Mouse (Mus musculus): ENCODE measurements around the gene 2510002D24Rik. TPM values are rescaled to one million over a fixed set of nuclear protein-coding genes. Genes with fewer than 3 reads are reported as not detected.
A peak's percentile ranks its signal among the peaks of the same experiment; 100 is the strongest.
"Not testable (repeated sequence)": the region's sequence is repeated elsewhere in the genome, so short reads cannot be mapped to it uniquely, and the experiment has no call there.

2510002D24Rik gene
- polyA plus RNA-seq, 1 experiment from 2014 or later, result 35.6 TPM

DNA sequence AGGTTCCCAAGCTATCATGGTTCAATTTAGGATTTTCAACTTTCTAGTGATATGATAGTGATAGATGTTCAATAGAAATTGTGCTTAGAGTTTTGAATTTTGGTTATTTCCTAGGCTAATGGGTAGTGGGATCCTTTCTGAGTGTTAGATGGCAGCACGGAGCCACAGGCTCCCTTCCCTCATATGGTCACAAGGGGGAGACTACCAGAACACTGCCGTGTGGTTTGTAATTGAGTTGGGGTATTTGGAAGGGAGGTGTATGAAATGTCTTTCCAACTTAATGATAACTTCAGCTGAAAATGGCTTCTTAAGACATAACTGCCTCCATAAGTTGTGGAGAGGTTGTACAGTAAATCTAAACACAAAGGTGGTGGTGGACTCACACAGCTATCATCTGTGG lies 2.9 kb upstream of the 2510002D24Rik start:
- no peak overlapping the region for H3K4me2 ChIP-seq
- H3K4me1 ChIP-seq (ENCODE audit: control insufficient read depth, insufficient read depth, low read length), result no peaks in the 10 kb centered on the region
- H3K9me3 ChIP-seq (replicated peaks; ENCODE audit: control insufficient read depth, low read length), result no peaks in the 10 kb centered on the region
- no peak overlapping the region for H3K27ac ChIP-seq (ENCODE audit: low read depth, low read length)
- H3K4me3 ChIP-seq (ENCODE audit: low read depth, low read length), result no peak overlapping the region
- ATAC-seq (replicated peaks; ENCODE audit: insufficient number of reproducible peaks, low FRiP score, low TSS enrichment), result no peak
- H3K36me3 ChIP-seq (ENCODE audit: control insufficient read depth, insufficient read depth, low read length), result peaks cover 12% of the 10 kb centered on the region
- WGBS (ENCODE audit: insufficient replicate concordance), result 67% methylated on average over 2 of the region's 2 CpGs
- H3K27me3 ChIP-seq (ENCODE audit: control insufficient read depth, insufficient read depth, low read length), result no peaks in the 10 kb centered on the region
- H3K9ac ChIP-seq (ENCODE audit: low read depth, low read length), result no peak overlapping the region

DNA sequence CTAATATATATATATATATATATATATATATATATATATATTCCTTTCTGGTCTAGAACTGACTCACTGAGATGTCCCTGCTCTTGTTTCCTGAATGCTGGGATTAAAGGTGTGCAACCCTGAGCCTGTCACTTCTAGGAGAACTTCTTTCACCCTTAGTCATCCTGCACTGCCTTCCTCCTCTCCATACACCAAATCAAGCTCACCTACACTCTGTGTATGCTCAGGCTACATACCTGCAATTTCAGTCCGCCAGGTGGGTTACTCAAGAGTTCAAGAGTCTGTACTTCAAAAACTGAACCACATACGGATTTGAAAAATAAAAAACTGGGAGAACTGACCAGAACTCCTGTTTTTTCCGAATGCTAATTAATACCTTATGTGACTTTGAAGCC lies 308 bp upstream of the 2510002D24Rik start:
- WGBS (ENCODE audit: insufficient replicate concordance), result 24% methylated on average over 3 of the region's 3 CpGs
- H3K4me3 ChIP-seq (ENCODE audit: low read depth, low read length), result peak overlapping the region; percentile 97
- H3K9me3 ChIP-seq (replicated peaks; ENCODE audit: control insufficient read depth, low read length), result no peaks in the 10 kb centered on the region
- peaks cover 5% of the 10 kb centered on the region; the same call in 1 of the 2 replicates for H3K36me3 ChIP-seq (ENCODE audit: control insufficient read depth, insufficient read depth, low read length)
- H3K4me1 ChIP-seq (ENCODE audit: control insufficient read depth, insufficient read depth, low read length), result no peaks in the 10 kb centered on the region
- H3K4me2 ChIP-seq, result peak overlapping the region; percentile 70
- no peak overlapping the region for H3K27ac ChIP-seq (ENCODE audit: low read depth, low read length)
- peak overlapping the region; percentile 93; the same call in 1 of the 2 replicates for H3K9ac ChIP-seq (ENCODE audit: low read depth, low read length)
- ATAC-seq (replicated peaks; ENCODE audit: insufficient number of reproducible peaks, low FRiP score, low TSS enrichment), result no peak
- H3K27me3 ChIP-seq (ENCODE audit: control insufficient read depth, insufficient read depth, low read length), result no peaks in the 10 kb centered on the region

DNA sequence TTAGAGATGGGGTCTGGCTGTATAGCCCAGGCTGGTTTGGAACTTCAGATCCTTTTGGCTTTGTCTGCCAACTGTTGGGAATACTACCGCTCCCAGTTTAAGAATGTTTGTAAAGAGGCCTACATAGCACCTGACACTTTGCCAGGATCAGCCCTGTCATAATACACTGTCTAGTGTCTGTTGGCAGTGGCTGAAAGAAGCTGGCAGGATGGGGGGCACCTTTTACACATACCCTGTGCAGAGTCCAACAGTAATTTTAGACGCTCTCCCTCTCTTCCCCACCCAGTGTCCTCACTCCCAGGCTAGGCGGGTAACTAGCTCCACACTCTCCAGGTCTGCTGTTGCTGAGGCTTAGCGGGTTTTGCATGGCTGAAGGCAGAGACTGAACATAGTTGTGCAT lies 2.0 kb downstream of the 2510002D24Rik start:
- no peak for ATAC-seq (replicated peaks; ENCODE audit: insufficient number of reproducible peaks, low FRiP score, low TSS enrichment)
- Histone ChIP-seq H3K27ac (ENCODE audit: low read depth, low read length) (no peak overlapping the region), H3K4me2 (no peak overlapping the region), H3K4me1 (ENCODE audit: control insufficient read depth, insufficient read depth, low read length) (no peaks in the 10 kb centered on the region), H3K27me3 (ENCODE audit: control insufficient read depth, insufficient read depth, low read length) (no peaks in the 10 kb centered on the region), H3K9ac (ENCODE audit: low read depth, low read length) (no peak overlapping the region), H3K4me3 (ENCODE audit: low read depth, low read length) (no peak overlapping the region), H3K9me3 (replicated peaks; ENCODE audit: control insufficient read depth, low read length) (no peaks in the 10 kb centered on the region), H3K36me3 (ENCODE audit: control insufficient read depth, insufficient read depth, low read length) (no peaks in the 10 kb centered on the region)
- 96% methylated on average over 4 of the region's 4 CpGs for WGBS (ENCODE audit: insufficient replicate concordance)

DNA sequence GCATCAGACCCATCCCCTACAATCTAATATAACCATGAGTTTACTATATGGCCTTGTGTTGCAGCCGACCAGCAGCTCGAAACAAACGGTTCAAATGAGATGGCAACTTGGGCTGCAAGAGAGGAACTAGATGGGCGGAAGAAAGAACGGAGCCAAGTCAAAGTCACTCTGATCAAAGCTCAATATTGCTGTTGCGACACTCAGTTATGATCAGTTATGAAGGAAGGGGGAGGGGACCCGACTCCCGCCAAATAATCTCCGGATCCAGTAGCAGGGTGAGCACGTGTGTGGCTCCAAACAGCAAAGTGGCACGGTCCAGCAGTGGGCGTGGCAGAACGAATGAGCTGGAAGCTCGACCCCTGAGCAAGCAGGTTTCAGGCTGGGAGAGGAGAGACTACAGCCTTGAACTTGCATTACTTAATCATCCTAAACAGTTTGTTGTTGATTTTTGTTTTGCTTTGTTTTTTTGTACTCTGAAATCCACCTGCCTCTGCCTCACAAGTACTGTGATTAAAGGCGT lies 10.0 kb downstream of the 2510002D24Rik start:
- ATAC-seq (replicated peaks; ENCODE audit: insufficient number of reproducible peaks, low FRiP score, low TSS enrichment), result no peak
- 87% methylated on average over 15 of the region's 15 CpGs for WGBS (ENCODE audit: insufficient replicate concordance)
- H3K36me3 ChIP-seq (ENCODE audit: control insufficient read depth, insufficient read depth, low read length), result no peaks in the 10 kb centered on the region
- H3K4me2 ChIP-seq, result no peak overlapping the region
- H3K4me1 ChIP-seq (ENCODE audit: control insufficient read depth, insufficient read depth, low read length), result no peaks in the 10 kb centered on the region
- H3K27me3 ChIP-seq (ENCODE audit: control insufficient read depth, insufficient read depth, low read length), result no peaks in the 10 kb centered on the region
- no peak overlapping the region for H3K4me3 ChIP-seq (ENCODE audit: low read depth, low read length)
- no peak overlapping the region for H3K9ac ChIP-seq (ENCODE audit: low read depth, low read length)
- no peak overlapping the region for H3K27ac ChIP-seq (ENCODE audit: low read depth, low read length)
- no peaks in the 10 kb centered on the region for H3K9me3 ChIP-seq (replicated peaks; ENCODE audit: control insufficient read depth, low read length)

DNA sequence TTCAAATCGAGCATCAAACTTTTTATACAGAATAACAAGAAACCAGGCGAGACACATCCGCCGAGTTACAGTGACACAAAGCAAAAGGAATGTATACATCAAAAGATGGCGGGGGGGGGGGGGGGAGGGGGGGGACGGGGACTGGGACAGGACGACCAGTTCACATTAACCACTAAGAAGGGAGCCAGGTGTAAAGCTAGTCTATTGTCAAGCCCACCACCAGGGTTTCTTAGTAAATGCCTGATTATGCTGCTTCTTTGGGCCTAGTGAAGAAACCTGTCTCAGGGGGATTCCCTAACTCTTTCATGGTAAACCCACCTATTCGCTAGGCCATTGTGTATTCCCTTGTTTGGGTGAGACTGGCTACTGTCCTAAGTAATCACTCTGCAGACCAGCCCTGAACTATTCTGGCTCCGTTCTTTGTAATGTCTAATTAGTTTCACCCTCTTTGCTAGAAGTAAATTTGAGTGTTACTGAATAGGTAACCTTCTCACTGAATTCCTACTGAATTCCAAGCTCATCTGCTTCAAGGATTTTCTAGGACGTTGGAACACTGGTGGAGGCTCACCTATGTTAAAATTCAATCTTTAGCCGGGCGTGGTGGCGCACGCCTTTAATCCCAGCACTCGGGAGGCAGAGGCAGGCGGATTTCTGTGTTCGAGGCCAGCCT lies 13.3 kb downstream of the 2510002D24Rik start:
- H3K36me3 ChIP-seq (ENCODE audit: control insufficient read depth, insufficient read depth, low read length); ATAC-seq (replicated peaks; ENCODE audit: insufficient number of reproducible peaks, low FRiP score, low TSS enrichment); H3K9me3 ChIP-seq (replicated peaks; ENCODE audit: control insufficient read depth, low read length); H3K4me3 ChIP-seq (ENCODE audit: low read depth, low read length); H3K4me1 ChIP-seq (ENCODE audit: control insufficient read depth, insufficient read depth, low read length); H3K9ac ChIP-seq (ENCODE audit: low read depth, low read length); H3K27me3 ChIP-seq (ENCODE audit: control insufficient read depth, insufficient read depth, low read length); H3K4me2 ChIP-seq; H3K27ac ChIP-seq (ENCODE audit: low read depth, low read length): not testable (repeated sequence)
- WGBS (ENCODE audit: insufficient replicate concordance), result 87% methylated on average over 15 of the region's 17 CpGs

DNA sequence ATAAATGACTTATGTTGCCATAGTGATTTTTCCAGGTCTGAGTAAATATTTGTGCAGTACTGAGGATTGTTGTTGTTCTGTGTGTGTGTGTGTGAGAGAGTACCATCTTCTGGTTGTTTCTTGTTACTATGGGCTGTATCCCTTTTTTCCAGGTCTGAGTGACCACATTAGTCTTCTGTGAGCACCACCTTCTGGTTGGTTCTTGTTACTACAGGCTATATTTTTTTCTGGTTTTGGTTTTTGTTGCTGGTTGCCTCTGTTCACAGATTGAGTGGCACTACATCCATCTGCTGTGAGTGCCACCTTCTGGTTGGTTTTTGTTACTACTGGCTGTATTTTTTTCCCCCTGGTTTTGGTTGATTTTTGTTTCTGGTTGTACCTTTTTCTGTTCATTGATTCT lies 22.2 kb downstream of the 2510002D24Rik start:
- Histone ChIP-seq H3K4me3 (ENCODE audit: low read depth, low read length) (no peak overlapping the region), H3K9me3 (replicated peaks; ENCODE audit: control insufficient read depth, low read length) (no peaks in the 10 kb centered on the region), H3K27ac (ENCODE audit: low read depth, low read length) (no peak overlapping the region), H3K4me2 (no peak overlapping the region), H3K27me3 (ENCODE audit: control insufficient read depth, insufficient read depth, low read length) (no peaks in the 10 kb centered on the region), H3K36me3 (ENCODE audit: control insufficient read depth, insufficient read depth, low read length) (no peaks in the 10 kb centered on the region), H3K4me1 (ENCODE audit: control insufficient read depth, insufficient read depth, low read length) (no peaks in the 10 kb centered on the region), H3K9ac (ENCODE audit: low read depth, low read length) (no peak overlapping the region)
- ATAC-seq (replicated peaks; ENCODE audit: insufficient number of reproducible peaks, low FRiP score, low TSS enrichment), result no peak

DNA sequence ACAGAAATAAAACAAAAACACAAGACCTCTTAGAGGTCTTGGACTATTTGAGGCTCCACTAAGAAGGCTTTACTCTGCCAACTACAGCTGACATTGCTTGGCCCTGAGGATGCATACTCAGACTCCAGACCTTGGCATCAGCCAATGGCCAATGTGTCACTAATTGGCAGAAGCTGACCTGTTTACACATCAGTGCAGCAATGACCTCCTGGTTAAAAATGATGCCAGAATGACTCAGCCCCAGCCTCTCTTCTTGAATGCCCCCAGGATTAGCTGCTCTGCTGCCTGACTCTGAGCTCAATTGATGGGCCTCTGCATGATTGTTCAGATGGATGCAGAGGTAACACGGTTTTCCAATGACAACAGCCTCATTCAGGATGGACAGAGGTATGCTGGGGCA lies 23.8 kb downstream of the 2510002D24Rik start:
- Histone ChIP-seq H3K4me3 (ENCODE audit: low read depth, low read length) (no peak overlapping the region), H3K27ac (ENCODE audit: low read depth, low read length) (no peak overlapping the region), H3K36me3 (ENCODE audit: control insufficient read depth, insufficient read depth, low read length) (no peaks in the 10 kb centered on the region), H3K9ac (ENCODE audit: low read depth, low read length) (no peak overlapping the region), H3K4me1 (ENCODE audit: control insufficient read depth, insufficient read depth, low read length) (no peaks in the 10 kb centered on the region), H3K27me3 (ENCODE audit: control insufficient read depth, insufficient read depth, low read length) (no peaks in the 10 kb centered on the region), H3K4me2 (no peak overlapping the region), H3K9me3 (replicated peaks; ENCODE audit: control insufficient read depth, low read length) (no peaks in the 10 kb centered on the region)
- no peak for ATAC-seq (replicated peaks; ENCODE audit: insufficient number of reproducible peaks, low FRiP score, low TSS enrichment)
- whole genome bisulfite sequencing (ENCODE audit: insufficient replicate concordance), result 75% methylated on average over 1 of the region's 1 CpGs

DNA sequence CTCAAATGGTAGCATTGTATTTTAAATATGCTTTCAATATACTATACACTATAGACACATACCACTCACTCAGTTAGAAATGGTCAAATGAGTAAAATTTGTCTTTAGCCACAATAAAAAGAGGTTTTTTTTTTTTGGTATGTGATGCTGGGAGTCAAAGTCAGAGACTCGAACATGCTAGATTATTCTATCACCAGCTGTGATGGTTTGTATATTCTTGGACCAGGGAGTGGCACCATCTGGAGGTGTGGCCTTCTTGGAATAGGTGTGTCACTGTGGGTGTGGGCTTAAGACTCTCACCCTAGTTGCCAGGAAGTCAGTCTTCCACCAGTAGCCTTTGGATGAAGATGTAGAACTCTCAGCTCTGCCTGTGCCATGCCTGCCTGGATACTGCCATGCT lies 34.1 kb downstream of the 2510002D24Rik start:
- ATAC-seq (replicated peaks; ENCODE audit: insufficient number of reproducible peaks, low FRiP score, low TSS enrichment); H3K4me2 ChIP-seq; H3K9ac ChIP-seq (ENCODE audit: low read depth, low read length); H3K4me1 ChIP-seq (ENCODE audit: control insufficient read depth, insufficient read depth, low read length); H3K27me3 ChIP-seq (ENCODE audit: control insufficient read depth, insufficient read depth, low read length); H3K4me3 ChIP-seq (ENCODE audit: low read depth, low read length); H3K9me3 ChIP-seq (replicated peaks; ENCODE audit: control insufficient read depth, low read length); H3K27ac ChIP-seq (ENCODE audit: low read depth, low read length): not testable (repeated sequence)
- H3K36me3 ChIP-seq (ENCODE audit: control insufficient read depth, insufficient read depth, low read length), result peaks cover 30% of the 10 kb centered on the region
- 87% methylated on average over 1 of the region's 1 CpGs for WGBS (ENCODE audit: insufficient replicate concordance)

DNA sequence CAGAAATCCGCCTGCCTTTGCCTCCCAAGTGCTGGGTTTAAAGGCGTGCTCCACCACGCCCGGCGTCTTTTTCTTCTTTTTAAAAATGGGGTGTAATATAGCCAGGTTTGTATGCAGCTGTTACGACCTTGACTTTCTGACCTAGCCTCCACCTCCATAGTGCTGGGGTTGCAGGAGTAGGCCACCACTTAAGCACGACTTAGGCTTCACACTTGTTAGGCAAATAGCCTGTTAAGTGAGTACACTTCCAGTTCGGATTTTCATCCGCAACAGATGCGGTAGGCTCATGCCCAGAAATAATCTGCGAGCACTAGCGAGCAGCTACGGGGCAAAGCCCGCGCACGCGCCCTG lies 39.7 kb downstream of the 2510002D24Rik start:
- H3K9ac ChIP-seq (ENCODE audit: low read depth, low read length), result peak overlapping the region; percentile 72
- peak overlapping the region; percentile 89 for H3K27ac ChIP-seq (ENCODE audit: low read depth, low read length)
- H3K4me1 ChIP-seq (ENCODE audit: control insufficient read depth, insufficient read depth, low read length), result no peaks in the 10 kb centered on the region; the same call in 1 of the 2 replicates
- peak; percentile 13 for ATAC-seq (replicated peaks; ENCODE audit: insufficient number of reproducible peaks, low FRiP score, low TSS enrichment)
- H3K36me3 ChIP-seq (ENCODE audit: control insufficient read depth, insufficient read depth, low read length), result peaks cover 37% of the 10 kb centered on the region
- peak overlapping the region; percentile 68 for H3K4me2 ChIP-seq
- no peaks in the 10 kb centered on the region for H3K9me3 ChIP-seq (replicated peaks; ENCODE audit: control insufficient read depth, low read length)
- peak overlapping the region; percentile 84 for H3K4me3 ChIP-seq (ENCODE audit: low read depth, low read length)
- no peaks in the 10 kb centered on the region for H3K27me3 ChIP-seq (ENCODE audit: control insufficient read depth, insufficient read depth, low read length)
- WGBS (ENCODE audit: insufficient replicate concordance), result 2% methylated on average over 17 of the region's 17 CpGs
